Mouse (Mus musculus) heart, postnatal 0 days (tissue): Measurements from ENCODE around the gene Trpv4.

ENCODE experiments used
- CTCF ChIP-seq: IDR thresholded peaks from 2 replicates; pipeline ENCODE4 v1.5.1; 2016; ENCODE audit warnings: antibody characterized with exemption, control low read depth, low read depth
- EP300 ChIP-seq: IDR thresholded peaks from 2 replicates; pipeline ENCODE4 v1.6.1; 2016; ENCODE audit warnings: antibody characterized with exemption, low read depth

DNA sequence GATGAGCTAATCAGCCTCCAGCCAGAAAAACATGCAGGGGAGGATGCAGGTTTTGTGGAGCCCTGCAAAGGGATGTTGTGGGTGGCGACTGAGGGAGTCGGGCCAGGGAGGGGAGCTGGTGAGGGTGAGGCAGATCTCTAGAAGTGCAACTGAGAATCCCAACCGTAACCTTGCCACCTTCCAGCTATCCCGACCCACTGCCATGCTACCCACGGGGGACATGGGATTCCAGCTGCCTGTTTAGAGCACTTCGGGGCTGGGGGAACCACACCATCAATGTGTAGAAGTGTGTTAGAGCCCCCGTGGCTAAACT lies 18.6 kb downstream of the Trpv4 start:
- TF ChIP-seq CTCF, result no peak
- TF ChIP-seq EP300, result no peak
